Mouse (Mus musculus) embryonic facial prominence, embryonic 15.5 days (tissue): Measurements from ENCODE around the gene Mars. TPM values are rescaled to one million over a fixed set of nuclear protein-coding genes. Genes with fewer than 3 reads are reported as not detected.

Source experiments
- ATAC-seq: fragments of 200-750 bp; cut with Nextera tagmentation; 2 replicates; pipeline ENCODE4 v1.8.0; 2017; ENCODE audit warnings: low read depth, moderate TSS enrichment; ENCODE audit not compliant: insufficient number of reproducible peaks, low FRiP score, low TSS enrichment
- H3K27ac ChIP-seq: fragments of 300-500 bp; sonication (generic); replicated peaks from 2 replicates; pipeline ENCODE4 v1.5.1; 2015; ENCODE audit warnings: mild to moderate bottlenecking, inconsistent platforms
- H3K27me3 ChIP-seq: fragments of 300-500 bp; sonication (generic); 2 replicates; pipeline ENCODE4 v1.6.1; 2015; ENCODE audit warnings: inconsistent platforms
- H3K36me3 ChIP-seq: fragments of 300-500 bp; sonication (generic); 2 replicates; pipeline ENCODE4 v1.6.1; 2015; ENCODE audit warnings: mild to moderate bottlenecking, inconsistent platforms
- H3K4me1 ChIP-seq: fragments of 300-500 bp; sonication (generic); 2 replicates; pipeline ENCODE4 v1.6.1; 2015; ENCODE audit warnings: inconsistent platforms
- H3K4me2 ChIP-seq: fragments of 300-500 bp; sonication (generic); replicated peaks from 2 replicates; pipeline ENCODE4 v1.6.1; 2015; ENCODE audit warnings: mild to moderate bottlenecking, inconsistent platforms
- H3K4me3 ChIP-seq: fragments of 300-500 bp; sonication (generic); replicated peaks from 2 replicates; pipeline ENCODE4 v1.5.1; 2015; ENCODE audit warnings: mild to moderate bottlenecking, inconsistent platforms
- H3K9ac ChIP-seq: fragments of 300-500 bp; sonication (generic); 2 replicates; pipeline ENCODE4 v1.6.1; 2015; ENCODE audit warnings: inconsistent platforms
- H3K9me3 ChIP-seq: fragments of 300-500 bp; sonication (generic); replicated peaks from 2 replicates; pipeline ENCODE4 v1.6.1; 2016; ENCODE audit warnings: inconsistent platforms
- WGBS: fragments of 180-500 bp; shearing (Covaris S2); methylation state at CpG from one replicate; pipeline ENCODE4 v1.1.7; 2015; 5-methylcytosine and 5-hydroxymethylcytosine counted together
- polyA plus RNA-seq: library from polyadenylated mRNA; unstranded; fragments of >200 nt; fragmentation: Nextera tagmentation; extraction: Ambion mirVana; gene quantifications from 2 replicates; pipeline ENCODE4 v1.2.1, GENCODE M21; 2015

Mars gene
- 101 and 105 TPM in 2 replicates for polyA plus RNA-seq

DNA sequence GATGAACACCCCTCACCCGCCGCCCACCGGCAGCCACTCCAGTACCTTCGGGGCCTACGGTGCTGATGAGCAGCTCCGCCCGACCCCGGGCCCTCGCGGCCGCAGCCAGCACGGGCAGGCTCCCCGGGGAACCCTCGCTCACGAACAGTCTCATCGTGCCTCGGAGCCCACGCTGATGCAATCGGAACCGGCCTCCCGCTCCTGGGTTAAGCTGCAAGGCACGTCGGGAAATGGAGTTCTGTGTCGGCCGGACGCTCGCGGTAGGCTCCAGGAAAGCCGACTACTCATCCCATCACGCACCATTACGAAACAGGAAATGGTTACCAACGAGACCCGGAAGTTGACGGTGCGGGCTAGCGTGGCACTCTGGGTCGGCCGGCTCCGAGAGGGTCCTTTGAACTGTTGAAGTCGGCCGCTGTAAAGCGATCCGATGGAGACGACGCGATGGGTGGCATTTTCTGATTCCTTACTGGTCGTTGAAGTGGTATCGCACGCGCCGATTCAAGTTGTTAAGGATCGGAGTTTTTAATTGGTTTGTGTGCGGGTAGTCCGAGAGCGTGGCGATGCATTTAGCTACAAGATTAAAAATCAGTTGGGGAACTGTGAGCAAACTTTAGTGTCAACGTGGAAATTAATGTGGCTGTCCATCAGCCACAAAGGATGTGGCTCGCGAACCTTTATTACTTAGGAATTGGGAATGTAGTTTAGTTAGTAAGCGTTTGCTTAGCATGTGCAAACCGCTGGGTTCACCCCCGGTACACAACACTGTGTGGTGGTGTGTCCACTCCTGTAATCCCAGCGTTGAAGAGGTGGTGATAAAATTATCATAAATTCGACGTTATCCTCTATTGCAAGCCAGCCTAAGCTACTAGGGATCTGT, at the start of gene Mars:
Gene Mars (minus strand): TSS at position 311 of the 880 bp plus-strand sequence.
- no peaks in the 10 kb centered on the region for H3K27me3 ChIP-seq
- H3K9ac ChIP-seq, result peak within 1 kb of the TSS; percentile 71
- peak within 1 kb of the TSS; percentile 70 for H3K4me3 ChIP-seq
- under 1% methylated on average over 65 of the region's 65 CpGs for WGBS
- H3K27ac ChIP-seq, result peak within 1 kb of the TSS; percentile 91
- peaks cover 30% of the 10 kb centered on the region for H3K36me3 ChIP-seq
- H3K9me3 ChIP-seq, result no peaks in the 10 kb centered on the region
- H3K4me2 ChIP-seq, result peak within 1 kb of the TSS; percentile 65
- H3K4me1 ChIP-seq, result peaks cover 12% of the 10 kb centered on the region
- peak; percentile 97 for ATAC-seq

DNA sequence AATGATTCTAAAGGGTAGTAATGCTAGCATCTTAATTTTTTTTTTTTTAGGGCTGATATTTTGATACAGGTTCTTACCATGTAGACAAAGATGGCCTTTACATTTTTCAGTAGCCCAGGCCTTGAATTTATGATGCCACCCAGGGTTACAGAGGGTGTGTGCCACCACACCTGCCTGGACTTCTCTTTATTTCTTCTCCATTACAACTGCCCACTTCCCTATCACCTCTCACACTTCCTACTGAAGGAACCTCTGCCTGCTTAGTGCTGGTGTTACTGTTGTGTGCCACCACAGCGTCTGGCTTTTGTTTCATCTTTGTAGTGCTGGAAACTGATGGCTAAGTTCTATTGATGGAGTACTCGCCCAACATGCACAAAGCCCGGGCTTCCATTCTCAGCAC, 49.1 kb upstream of the Mars start:
- no peak for ATAC-seq
- no peaks in the 10 kb centered on the region for H3K4me1 ChIP-seq
- WGBS, result 85% methylated on average over 3 of the region's 3 CpGs
- H3K36me3 ChIP-seq, result no peaks in the 10 kb centered on the region
- no peaks in the 10 kb centered on the region for H3K9me3 ChIP-seq
- no peak overlapping the region for H3K27ac ChIP-seq
- H3K27me3 ChIP-seq, result no peaks in the 10 kb centered on the region
- H3K4me3 ChIP-seq, result no peak overlapping the region
- H3K4me2 ChIP-seq, result no peak overlapping the region
- no peak overlapping the region for H3K9ac ChIP-seq

DNA sequence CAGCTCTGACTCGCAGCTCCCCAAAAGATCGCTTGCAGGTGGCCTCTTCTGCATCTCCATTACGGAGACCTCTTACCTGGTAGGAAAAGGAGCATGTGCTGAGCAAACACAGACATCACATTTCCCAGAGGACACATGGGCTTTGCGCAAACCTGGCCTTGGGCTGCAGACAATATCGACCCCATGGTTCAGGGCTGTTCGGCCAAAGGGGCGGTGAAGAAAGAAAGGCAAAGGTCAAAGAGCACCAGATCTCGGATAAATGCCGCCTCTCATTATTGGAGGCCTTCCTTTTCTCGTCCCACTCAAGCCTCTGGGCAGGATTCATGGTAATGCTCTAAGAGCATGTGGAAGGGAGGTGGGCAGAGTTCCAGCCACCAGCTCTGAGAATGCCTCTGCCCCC, 43.8 kb upstream of the Mars start:
- no peaks in the 10 kb centered on the region for H3K9me3 ChIP-seq
- H3K36me3 ChIP-seq, result no peaks in the 10 kb centered on the region
- H3K27me3 ChIP-seq, result no peaks in the 10 kb centered on the region
- H3K4me3 ChIP-seq, result no peak overlapping the region
- WGBS, result 52% methylated on average over 10 of the region's 10 CpGs
- H3K4me2 ChIP-seq, result no peak overlapping the region
- H3K9ac ChIP-seq, result no peak overlapping the region
- ATAC-seq, result no peak
- H3K4me1 ChIP-seq, result no peaks in the 10 kb centered on the region
- no peak overlapping the region for H3K27ac ChIP-seq

DNA sequence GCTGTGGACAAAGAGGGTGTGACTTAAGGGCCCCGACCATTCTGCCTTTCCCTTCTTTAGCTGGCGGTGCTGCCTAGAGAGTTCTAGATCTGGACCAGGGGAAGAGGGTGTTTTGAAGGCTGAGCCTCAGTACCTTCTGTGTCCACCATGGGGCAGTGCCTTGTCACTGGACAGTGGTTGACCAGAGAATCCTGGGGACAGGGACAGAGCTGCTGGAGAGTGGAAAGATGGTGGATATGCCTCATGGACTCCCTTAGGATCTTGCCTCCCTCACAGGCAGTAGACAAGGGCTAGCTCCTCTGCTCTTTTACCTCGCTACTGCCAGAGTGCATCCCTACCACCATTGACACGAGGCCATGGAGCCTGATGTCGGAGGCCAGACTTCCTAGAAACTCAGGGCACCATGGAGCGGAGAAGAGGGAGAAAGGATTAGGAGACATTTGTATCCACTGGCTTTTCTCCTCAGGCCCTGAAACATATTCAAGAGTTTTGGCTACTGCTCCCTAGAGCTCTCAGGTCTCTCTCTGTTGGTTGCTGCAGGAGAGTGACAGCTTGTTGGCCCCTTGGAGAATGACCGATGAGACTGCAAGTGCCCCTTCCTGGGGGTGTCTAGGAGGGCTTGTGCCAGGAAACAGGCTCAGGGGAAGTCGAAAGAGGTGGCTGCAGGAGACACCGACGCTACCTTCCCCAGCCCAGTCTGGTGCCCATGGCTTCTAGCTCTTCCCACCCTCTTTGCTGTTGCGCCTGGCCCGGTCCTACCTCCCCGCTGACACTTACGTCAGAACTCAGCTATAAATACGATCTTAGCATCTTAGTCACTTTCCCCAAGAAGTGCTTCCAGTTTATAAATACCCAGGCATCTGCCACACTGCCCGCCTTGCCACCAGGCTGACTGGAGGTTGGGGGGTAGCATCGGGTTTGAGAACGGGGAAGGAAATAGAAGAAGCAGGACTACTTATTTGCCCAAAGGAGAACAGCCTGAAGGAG, 42.6 kb upstream of the Mars start, which contains the start of gene Inhbe:
Gene Inhbe (minus strand): TSS at position 503 of the 987 bp plus-strand sequence.
- ATAC-seq, result no peak

DNA sequence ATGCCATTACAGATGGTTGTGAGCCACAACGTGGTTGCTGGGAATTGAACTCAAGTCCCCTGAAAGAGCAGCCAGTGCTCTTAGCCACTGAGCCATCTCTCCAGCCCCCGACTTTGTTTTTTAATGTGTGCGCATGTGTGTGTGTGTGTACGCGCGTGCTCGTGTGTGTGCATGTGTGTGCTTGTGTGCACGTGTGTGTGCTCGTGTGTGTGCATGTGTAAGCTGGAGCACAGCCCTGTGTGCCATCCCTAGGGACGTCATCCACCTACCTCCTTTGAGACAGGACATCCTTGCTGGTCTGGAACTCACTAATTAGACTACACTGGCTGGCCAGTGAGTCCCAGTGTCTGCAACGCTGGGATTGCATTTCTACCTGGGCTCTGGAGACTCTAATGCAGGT, 41.2 kb upstream of the Mars start:
- Histone ChIP-seq H3K4me3 (no peak overlapping the region), H3K27me3 (no peaks in the 10 kb centered on the region), H3K27ac (no peak overlapping the region), H3K9me3 (no peaks in the 10 kb centered on the region), H3K4me2 (no peak overlapping the region), H3K36me3 (no peaks in the 10 kb centered on the region), H3K9ac (no peak overlapping the region), H3K4me1 (no peaks in the 10 kb centered on the region)
- no peak for ATAC-seq
- 86% methylated on average over 11 of the region's 11 CpGs for WGBS

More for the DNA sequence above, 42.6 kb upstream of the Mars start, which contains the start of gene Inhbe:
- no peaks in the 10 kb centered on the region for H3K27me3 ChIP-seq
- H3K4me1 ChIP-seq, result no peaks in the 10 kb centered on the region
- H3K9me3 ChIP-seq, result no peaks in the 10 kb centered on the region
- no peak within 1 kb of the TSS for H3K4me3 ChIP-seq
- 83% methylated on average over 18 of the region's 18 CpGs for WGBS
- H3K4me2 ChIP-seq, result no peak within 1 kb of the TSS
- H3K36me3 ChIP-seq, result no peaks in the 10 kb centered on the region
- no peak within 1 kb of the TSS for H3K9ac ChIP-seq
- H3K27ac ChIP-seq, result no peak within 1 kb of the TSS

DNA sequence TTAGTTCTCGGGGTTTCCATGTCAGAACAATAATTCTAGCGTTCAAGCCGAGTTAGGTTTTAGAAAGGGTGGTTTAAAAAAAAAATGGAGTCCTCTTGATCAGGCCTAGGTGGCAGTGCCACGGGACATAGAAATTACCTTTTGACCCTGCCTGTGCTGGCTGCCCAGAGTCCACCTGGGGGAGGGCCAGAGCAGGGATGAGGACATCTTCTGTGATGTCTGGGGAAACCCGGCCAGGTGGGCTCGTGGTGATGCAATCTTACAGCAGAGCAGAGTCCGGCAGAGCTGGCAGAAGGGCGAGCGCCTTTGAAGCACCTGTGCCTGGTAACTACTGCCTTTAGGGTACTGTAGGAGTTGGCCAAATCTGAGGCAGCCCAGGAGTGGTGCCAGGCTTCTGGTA, 40.6 kb upstream of the Mars start:
- WGBS, result 87% methylated on average over 9 of the region's 9 CpGs
- Histone ChIP-seq H3K4me2 (no peak overlapping the region), H3K36me3 (no peaks in the 10 kb centered on the region), H3K4me1 (no peaks in the 10 kb centered on the region), H3K27me3 (no peaks in the 10 kb centered on the region), H3K9ac (no peak overlapping the region), H3K27ac (no peak overlapping the region), H3K9me3 (no peaks in the 10 kb centered on the region), H3K4me3 (no peak overlapping the region)
- no peak for ATAC-seq

DNA sequence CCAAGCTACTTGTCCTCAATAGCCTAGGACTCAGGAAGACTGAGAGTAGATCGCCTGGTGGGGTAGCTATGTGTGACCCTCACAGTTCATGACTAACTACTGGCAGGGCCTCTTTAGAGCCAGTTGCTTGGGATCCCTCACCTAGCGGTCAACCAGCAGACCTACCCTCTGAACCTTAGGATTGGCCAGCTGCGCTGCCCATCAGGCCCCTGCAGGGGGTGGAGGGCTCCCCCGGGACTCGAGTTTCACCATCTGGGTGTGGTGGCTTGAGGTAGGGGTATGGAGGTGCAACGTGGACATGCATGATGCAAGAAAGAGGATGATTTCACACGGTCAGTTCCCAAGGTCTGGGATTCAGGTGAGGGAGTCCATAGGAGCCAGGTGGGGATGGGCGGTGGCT, 40.1 kb upstream of the Mars start:
- 69% methylated on average over 8 of the region's 8 CpGs for WGBS

DNA sequence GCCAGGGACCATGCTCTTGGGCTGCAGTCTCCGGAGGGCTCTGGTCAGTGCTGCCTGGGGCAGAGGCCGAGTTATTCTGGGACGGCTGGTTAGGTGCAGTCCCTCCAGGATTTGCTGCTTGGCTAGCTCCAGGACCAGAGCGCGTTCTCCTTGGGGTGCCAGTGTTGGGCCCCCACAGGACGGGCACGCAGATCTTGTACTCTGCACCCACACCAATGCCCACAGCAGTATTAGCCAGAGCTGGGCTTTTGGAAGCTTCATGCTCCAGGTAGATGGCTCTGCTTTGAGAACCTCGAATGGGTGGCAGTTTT, 39.7 kb upstream of the Mars start:
- no peak for ATAC-seq
- 79% methylated on average over 8 of the region's 8 CpGs for WGBS
- peak overlapping the region; percentile 46 for H3K4me2 ChIP-seq
- H3K36me3 ChIP-seq, result no peaks in the 10 kb centered on the region
- H3K4me1 ChIP-seq, result no peaks in the 10 kb centered on the region
- no peak overlapping the region for H3K27ac ChIP-seq
- no peak overlapping the region for H3K4me3 ChIP-seq
- H3K27me3 ChIP-seq, result no peaks in the 10 kb centered on the region
- H3K9me3 ChIP-seq, result no peaks in the 10 kb centered on the region
- H3K9ac ChIP-seq, result 0 out of 2 replicates have a peak overlapping the region, but pooled peaks have one; percentile 13

More for the DNA sequence above, 40.1 kb upstream of the Mars start:
- H3K9ac ChIP-seq, result no peak overlapping the region
- no peaks in the 10 kb centered on the region for H3K4me1 ChIP-seq
- H3K4me2 ChIP-seq, result no peak overlapping the region
- no peak overlapping the region for H3K4me3 ChIP-seq
- H3K9me3 ChIP-seq, result no peaks in the 10 kb centered on the region
- no peaks in the 10 kb centered on the region for H3K36me3 ChIP-seq
- no peaks in the 10 kb centered on the region for H3K27me3 ChIP-seq
- no peak overlapping the region for H3K27ac ChIP-seq
- ATAC-seq, result no peak

DNA sequence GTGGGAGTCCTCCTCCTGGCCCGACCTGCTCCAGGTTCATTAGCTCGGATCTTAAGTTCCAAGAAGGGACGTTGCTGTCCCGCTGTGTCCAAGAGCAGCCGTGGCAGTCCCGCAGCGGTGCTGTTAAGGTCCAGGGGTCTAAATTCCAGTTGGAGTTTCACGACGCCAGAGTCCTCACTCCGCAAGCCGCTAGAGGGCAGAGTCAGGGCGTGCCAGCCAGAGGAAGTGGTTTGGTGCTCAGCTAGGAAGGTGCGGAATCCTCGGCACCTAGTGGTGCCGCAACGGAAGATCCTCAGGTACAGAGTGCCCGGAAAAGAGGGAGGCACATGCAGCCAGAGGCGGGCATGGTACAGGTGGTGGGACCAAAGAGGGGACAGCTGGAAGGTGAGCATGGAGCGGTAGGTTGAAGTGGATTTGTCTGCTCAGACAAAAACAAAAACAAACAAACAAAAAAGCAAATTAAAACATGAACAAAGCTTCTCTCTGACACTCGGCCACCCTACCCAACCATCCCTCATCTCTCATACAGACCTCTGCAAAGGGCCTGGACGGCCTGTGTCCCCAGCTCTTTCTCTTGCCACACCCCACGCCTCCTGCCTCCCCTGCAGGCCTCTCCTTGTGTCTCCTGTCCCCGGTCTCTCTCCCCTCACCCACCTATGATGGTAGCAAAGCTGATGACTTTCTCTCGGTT, 39.2 kb upstream of the Mars start:
- Histone ChIP-seq H3K27me3 (no peaks in the 10 kb centered on the region), H3K4me2 (peak overlapping the region; percentile 46), H3K9me3 (no peaks in the 10 kb centered on the region), H3K4me1 (no peaks in the 10 kb centered on the region), H3K36me3 (no peaks in the 10 kb centered on the region), H3K4me3 (peak overlapping the region; percentile 34), H3K27ac (no peak overlapping the region), H3K9ac (0 out of 2 replicates have a peak overlapping the region, but pooled peaks have one; percentile 13)
- WGBS, result 9% methylated on average over 24 of the region's 24 CpGs
- peak; percentile 72; the same call in 1 of the 2 replicates for ATAC-seq

DNA sequence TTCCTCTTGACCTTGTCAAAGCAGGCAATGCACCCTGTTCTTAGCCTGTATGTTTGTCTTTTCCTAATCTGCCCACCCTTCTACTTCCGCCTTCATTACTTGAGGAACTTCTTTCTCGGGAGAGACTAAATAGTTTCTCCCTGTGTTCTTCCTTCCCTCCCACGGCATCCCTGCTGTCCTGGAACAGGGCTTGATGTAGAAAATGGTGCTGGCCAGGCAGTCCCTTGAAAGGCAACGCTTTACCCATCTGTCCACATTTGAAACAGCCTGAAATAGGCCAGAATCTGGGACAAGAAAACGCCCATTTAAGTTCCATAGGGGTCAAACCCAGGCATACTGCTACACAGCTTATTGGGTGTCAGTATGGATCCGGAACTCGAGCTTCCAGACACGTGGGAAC, 38.2 kb upstream of the Mars start:
- H3K36me3 ChIP-seq, result no peaks in the 10 kb centered on the region
- no peak for ATAC-seq
- H3K4me3 ChIP-seq, result no peak overlapping the region
- no peaks in the 10 kb centered on the region for H3K9me3 ChIP-seq
- H3K9ac ChIP-seq, result no peak overlapping the region
- H3K27me3 ChIP-seq, result no peaks in the 10 kb centered on the region
- 76% methylated on average over 8 of the region's 8 CpGs for WGBS
- no peak overlapping the region for H3K4me2 ChIP-seq
- H3K4me1 ChIP-seq, result no peaks in the 10 kb centered on the region
- no peak overlapping the region for H3K27ac ChIP-seq

DNA sequence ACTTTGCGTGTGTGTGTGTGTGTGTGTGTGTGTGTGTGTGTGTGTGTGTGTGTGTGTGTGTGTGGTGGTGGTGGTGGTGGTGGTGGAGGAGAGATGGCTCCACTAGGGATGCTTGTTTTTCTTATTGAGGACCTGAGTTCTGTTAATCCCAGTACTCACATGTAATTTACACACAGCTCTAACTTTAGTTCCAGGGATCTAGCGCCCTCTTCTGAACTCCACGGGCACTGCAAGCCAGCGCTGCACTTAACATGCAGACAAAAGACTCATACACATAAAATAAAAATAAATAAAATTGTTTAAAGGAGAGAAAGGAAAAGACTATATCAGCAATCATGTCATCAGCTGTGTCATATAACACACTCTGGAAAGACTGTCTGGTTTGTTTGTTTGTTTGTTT, 37.4 kb upstream of the Mars start:
- no peak overlapping the region for H3K27ac ChIP-seq
- H3K4me2 ChIP-seq, result no peak overlapping the region
- H3K4me3 ChIP-seq, result no peak overlapping the region
- H3K9ac ChIP-seq, result no peak overlapping the region
- H3K4me1 ChIP-seq, result no peaks in the 10 kb centered on the region
- H3K9me3 ChIP-seq, result no peaks in the 10 kb centered on the region
- no peaks in the 10 kb centered on the region for H3K27me3 ChIP-seq
- ATAC-seq, result no peak
- no peaks in the 10 kb centered on the region for H3K36me3 ChIP-seq
- WGBS, result 58% methylated on average over 4 of the region's 4 CpGs
